Mouse (Mus musculus) brain, embryonic 14.5 days (tissue): ENCODE measurements around the gene Jakmip3.

Source experiments
- CTCF ChIP-seq: fragments of 200-500 bp; IDR thresholded peaks from 2 replicates; pipeline ENCODE4 v1.5.1; 2012; ENCODE audit warnings: inconsistent platforms, mild to moderate bottlenecking, moderate library complexity, borderline replicate concordance; ENCODE audit not compliant: insufficient read depth, insufficient read length; ENCODE audit errors: extremely low read depth
- POLR2A ChIP-seq: fragments of 200-500 bp; IDR thresholded peaks from 2 replicates; pipeline ENCODE4 v1.6.1; 2012; ENCODE audit warnings: mild to moderate bottlenecking, inconsistent platforms, borderline replicate concordance; ENCODE audit not compliant: poor library complexity, insufficient read depth, insufficient read length, severe bottlenecking; ENCODE audit errors: extremely low read depth

GRCm38 (mm10) chr7:139015143-139015542 lies 74.6 kb downstream of the Jakmip3 start:
- TF ChIP-seq POLR2A = no peak
- no peak for TF ChIP-seq CTCF
